Mouse (Mus musculus): Measurements from ENCODE around the gene Pax4. TPM values are rescaled to one million over a fixed set of nuclear protein-coding genes. Genes with fewer than 3 reads are reported as not detected.

Gene Pax4
- not detected for polyA plus RNA-seq (2014; fragmentation: Illumina TruSeq; extraction: RNeasy Lipid Tissue Mini Kit (QIAGEN cat#74804); ENCODE audit: low read depth, low replicate concordance)

GRCm38 (mm10) chr6:28449253-28449652 is at the start of gene Pax4:
Pax4 (minus strand) TSS chr6:28449353.

GRCm38 (mm10) chr6:28474839-28475238 is 25.7 kb upstream of the Pax4 start, which contains the start of gene Snd1:
Snd1 (plus strand) TSS chr6:28475139.

GRCm38 (mm10) chr6:28428290-28428689 is 20.9 kb downstream of the Pax4 start, which contains the start of gene Gcc1:
Gcc1 (minus strand) TSS chr6:28428390.

GRCm38 (mm10) chr6:28427096-28427839 is 21.9 kb downstream of the Pax4 start, which contains the start of gene Fscn3:
Fscn3 (plus strand) TSS chr6:28427789.

GRCm38 (mm10) chr6:28423313-28423712 is 25.8 kb downstream of the Pax4 start, which contains the start of gene Arf5:
Arf5 (plus strand) TSS chr6:28423560.

GRCm38 (mm10) chr6:28397681-28398203 is 51.4 kb downstream of the Pax4 start, which contains the start of gene Zfp800:
Zfp800 (minus strand) TSS chr6:28398005.

Other genes with a start within 250 kb of the Pax4 start
- gene Zfp800, start 51.3 kb downstream of the Pax4 start, polyA plus RNA-seq (2014; fragmentation: Illumina TruSeq; extraction: RNeasy Lipid Tissue Mini Kit (QIAGEN cat#74804); ENCODE audit: low read depth, low replicate concordance): 15.1 TPM
- 27.0 TPM for gene Arf5, start 25.8 kb downstream of the Pax4 start, polyA plus RNA-seq (2014; fragmentation: Illumina TruSeq; extraction: RNeasy Lipid Tissue Mini Kit (QIAGEN cat#74804); ENCODE audit: low read depth, low replicate concordance)
- gene Fscn3, start 21.6 kb downstream of the Pax4 start, polyA plus RNA-seq (2014; fragmentation: Illumina TruSeq; extraction: RNeasy Lipid Tissue Mini Kit (QIAGEN cat#74804); ENCODE audit: low read depth, low replicate concordance): not detected
- 5.1 TPM for gene Gcc1, start 21.0 kb downstream of the Pax4 start, polyA plus RNA-seq (2014; fragmentation: Illumina TruSeq; extraction: RNeasy Lipid Tissue Mini Kit (QIAGEN cat#74804); ENCODE audit: low read depth, low replicate concordance)
- 13.2 TPM for gene Snd1, start 25.8 kb upstream of the Pax4 start, polyA plus RNA-seq (2014; fragmentation: Illumina TruSeq; extraction: RNeasy Lipid Tissue Mini Kit (QIAGEN cat#74804); ENCODE audit: low read depth, low replicate concordance)

Measured in liver, adult 10 weeks (tissue).